Mouse (Mus musculus): ENCODE results near the gene Wwp2. TPM values are rescaled to one million over a fixed set of nuclear protein-coding genes. Genes with fewer than 3 reads are reported as not detected.
A peak's percentile ranks its signal among the peaks of the same experiment; 100 is the strongest.

The Wwp2 gene
- polyA plus RNA-seq, 1 experiment from 2014 or later, result 176 TPM

DNA sequence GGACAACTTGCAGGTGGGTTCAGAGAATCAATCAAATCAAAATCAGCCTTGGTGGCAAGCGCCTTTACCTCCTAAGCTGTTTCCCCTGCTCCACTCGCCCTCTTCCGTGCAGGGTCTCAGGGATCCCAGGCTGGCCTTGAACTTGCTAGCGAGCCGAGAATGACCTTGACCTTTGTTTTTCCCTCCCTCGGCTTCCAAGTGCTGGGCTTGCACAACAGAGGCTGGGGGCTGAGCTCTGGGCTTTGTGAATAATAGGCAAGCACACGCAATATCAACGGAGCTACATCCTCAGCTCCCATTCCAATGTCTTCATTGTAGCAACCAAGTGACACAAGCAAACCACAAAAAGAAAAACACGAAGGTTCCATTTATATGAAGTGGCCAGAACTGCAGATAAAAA, 126.0 kb downstream of the Wwp2 start:
- Histone ChIP-seq H3K27ac (replicated peaks; ENCODE audit: low read depth, low read length) (no peak overlapping the region), H3K4me2 (ENCODE audit: low read depth, severe bottlenecking) (no peak overlapping the region), H3K9me3 (ENCODE audit: control insufficient read depth, low read length) (no peaks in the 10 kb centered on the region; the same call in 1 of the 2 replicates), H3K27me3 (ENCODE audit: control insufficient read depth, insufficient read depth, low read length) (no peaks in the 10 kb centered on the region), H3K4me1 (ENCODE audit: control insufficient read depth, insufficient read depth, low read length) (peaks cover 3% of the 10 kb centered on the region; the same call in 1 of the 2 replicates), H3K4me3 (ENCODE audit: low read depth, low read length) (no peak overlapping the region), H3K9ac (ENCODE audit: low read length) (no peak overlapping the region), H3K36me3 (ENCODE audit: control insufficient read depth, insufficient read depth, low read length) (no peaks in the 10 kb centered on the region; the same call in 1 of the 2 replicates)
- ATAC-seq (ENCODE audit: insufficient number of reproducible peaks, low FRiP score, low TSS enrichment, low read depth) (no peak), DNase-seq (ENCODE audit: low spot score) (no peak)
- 74% methylated on average over 9 of the region's 9 CpGs for WGBS

GRCm38 (mm10) chr8:107571046-107571445, 134.9 kb downstream of the Wwp2 start:
- Histone ChIP-seq H3K4me3 (ENCODE audit: low read depth, low read length) (no peak overlapping the region), H3K4me2 (ENCODE audit: low read depth, severe bottlenecking) (no peak overlapping the region), H3K9me3 (ENCODE audit: control insufficient read depth, low read length) (no peaks in the 10 kb centered on the region), H3K9ac (ENCODE audit: low read length) (no peak overlapping the region), H3K27ac (replicated peaks; ENCODE audit: low read depth, low read length) (no peak overlapping the region), H3K4me1 (ENCODE audit: control insufficient read depth, insufficient read depth, low read length) (no peaks in the 10 kb centered on the region), H3K36me3 (ENCODE audit: control insufficient read depth, insufficient read depth, low read length) (no peaks in the 10 kb centered on the region), H3K27me3 (ENCODE audit: control insufficient read depth, insufficient read depth, low read length) (no peaks in the 10 kb centered on the region)
- DNase-seq (ENCODE audit: low spot score), result no peak
- 87% methylated on average over 2 of the region's 2 CpGs for WGBS
- no peak for ATAC-seq (ENCODE audit: insufficient number of reproducible peaks, low FRiP score, low TSS enrichment, low read depth)

- no peak overlapping the region for H3K4me2 ChIP-seq (ENCODE audit: low read depth, severe bottlenecking)
- 84% methylated on average over 7 of the region's 7 CpGs for WGBS
- H3K9me3 ChIP-seq (ENCODE audit: control insufficient read depth, low read length), result no peaks in the 10 kb centered on the region
- H3K9ac ChIP-seq (ENCODE audit: low read length), result no peak overlapping the region
- H3K36me3 ChIP-seq (ENCODE audit: control insufficient read depth, insufficient read depth, low read length), result no peaks in the 10 kb centered on the region
- H3K4me1 ChIP-seq (ENCODE audit: control insufficient read depth, insufficient read depth, low read length), result 0 out of 2 replicates have a peak, but pooled peaks cover 2% of the 10 kb centered on the region
- no peak for ATAC-seq (ENCODE audit: insufficient number of reproducible peaks, low FRiP score, low TSS enrichment, low read depth)
- no peak for DNase-seq (ENCODE audit: low spot score)
- H3K27ac ChIP-seq (replicated peaks; ENCODE audit: low read depth, low read length), result no peak overlapping the region
- no peak overlapping the region for H3K4me3 ChIP-seq (ENCODE audit: low read depth, low read length)
- H3K27me3 ChIP-seq (ENCODE audit: control insufficient read depth, insufficient read depth, low read length), result no peaks in the 10 kb centered on the region
Observed at GRCm38 (mm10) chr8:107571486-107572135, 135.4 kb downstream of the Wwp2 start.

GRCm38 (mm10) chr8:107572497-107572896, 136.3 kb downstream of the Wwp2 start:
- H3K36me3 ChIP-seq (ENCODE audit: control insufficient read depth, insufficient read depth, low read length), result no peaks in the 10 kb centered on the region
- H3K27me3 ChIP-seq (ENCODE audit: control insufficient read depth, insufficient read depth, low read length), result no peaks in the 10 kb centered on the region
- H3K4me1 ChIP-seq (ENCODE audit: control insufficient read depth, insufficient read depth, low read length), result 0 out of 2 replicates have a peak, but pooled peaks cover 2% of the 10 kb centered on the region
- 50% methylated on average over 4 of the region's 4 CpGs for WGBS
- H3K4me3 ChIP-seq (ENCODE audit: low read depth, low read length), result no peak overlapping the region
- H3K9me3 ChIP-seq (ENCODE audit: control insufficient read depth, low read length), result no peaks in the 10 kb centered on the region
- DNase-seq (ENCODE audit: low spot score) (peak; percentile 84), ATAC-seq (ENCODE audit: insufficient number of reproducible peaks, low FRiP score, low TSS enrichment, low read depth) (peak; percentile 8; the same call in 1 of the 2 replicates)
- H3K27ac ChIP-seq (replicated peaks; ENCODE audit: low read depth, low read length), result no peak overlapping the region
- no peak overlapping the region for H3K9ac ChIP-seq (ENCODE audit: low read length)
- H3K4me2 ChIP-seq (ENCODE audit: low read depth, severe bottlenecking), result no peak overlapping the region

DNA sequence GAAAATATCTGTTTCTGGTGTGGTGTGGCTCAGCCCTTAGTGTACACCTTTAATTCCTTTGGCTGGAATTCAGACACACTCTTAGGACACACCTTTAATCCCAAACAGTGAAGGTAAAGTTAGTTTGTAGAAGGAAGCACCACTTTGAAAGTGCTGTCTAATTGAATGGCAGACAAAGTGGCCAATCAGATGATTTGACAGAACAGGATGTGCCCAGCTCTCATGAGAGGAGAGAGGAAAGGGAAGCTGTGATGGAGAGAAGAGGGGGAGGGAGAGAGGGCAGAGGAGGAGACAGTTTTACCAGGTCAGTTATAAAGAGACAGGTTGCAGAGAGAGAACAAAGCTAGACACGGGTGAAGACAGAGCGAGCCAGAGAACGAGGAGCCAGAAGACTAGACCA, 138.6 kb downstream of the Wwp2 start:
- no peaks in the 10 kb centered on the region for H3K27me3 ChIP-seq (ENCODE audit: control insufficient read depth, insufficient read depth, low read length)
- peaks cover under 1% of the 10 kb centered on the region; the same call in 1 of the 2 replicates for H3K36me3 ChIP-seq (ENCODE audit: control insufficient read depth, insufficient read depth, low read length)
- 0 out of 2 replicates have a peak, but pooled peaks cover 2% of the 10 kb centered on the region for H3K4me1 ChIP-seq (ENCODE audit: control insufficient read depth, insufficient read depth, low read length)
- H3K27ac ChIP-seq (replicated peaks; ENCODE audit: low read depth, low read length), result no peak overlapping the region
- H3K9me3 ChIP-seq (ENCODE audit: control insufficient read depth, low read length), result no peaks in the 10 kb centered on the region
- H3K4me2 ChIP-seq (ENCODE audit: low read depth, severe bottlenecking), result no peak overlapping the region
- WGBS, result 87% methylated on average over 3 of the region's 3 CpGs
- H3K9ac ChIP-seq (ENCODE audit: low read length), result no peak overlapping the region
- DNase-seq (ENCODE audit: low spot score) (no peak), ATAC-seq (ENCODE audit: insufficient number of reproducible peaks, low FRiP score, low TSS enrichment, low read depth) (no peak)
- H3K4me3 ChIP-seq (ENCODE audit: low read depth, low read length), result no peak overlapping the region

DNA sequence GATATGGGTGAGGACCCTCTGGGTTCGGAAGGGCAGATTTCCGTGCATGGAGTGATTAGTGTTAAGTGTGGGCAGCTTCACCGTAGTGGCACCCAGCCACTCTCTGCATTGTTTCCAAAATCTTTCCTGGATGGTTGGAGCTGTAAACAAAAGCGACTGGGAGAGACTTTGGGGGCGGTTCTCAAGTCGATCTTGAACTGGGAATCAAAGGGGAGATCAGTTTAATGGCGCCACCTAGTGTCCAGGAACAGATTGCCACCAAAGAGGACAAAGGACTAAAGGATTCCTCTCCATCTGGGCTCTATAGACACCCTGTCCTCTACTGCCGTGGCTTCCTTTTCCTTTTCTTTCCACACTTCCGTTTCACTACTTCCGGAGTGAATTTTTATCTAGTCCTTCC, 140.5 kb downstream of the Wwp2 start:
- peak; percentile 94 for DNase-seq (ENCODE audit: low spot score)
- Histone ChIP-seq H3K27me3 (ENCODE audit: control insufficient read depth, insufficient read depth, low read length) (no peaks in the 10 kb centered on the region), H3K36me3 (ENCODE audit: control insufficient read depth, insufficient read depth, low read length) (peaks cover 8% of the 10 kb centered on the region), H3K4me3 (ENCODE audit: low read depth, low read length) (no peak overlapping the region), H3K9ac (ENCODE audit: low read length) (no peak overlapping the region), H3K4me2 (ENCODE audit: low read depth, severe bottlenecking) (no peak overlapping the region), H3K9me3 (ENCODE audit: control insufficient read depth, low read length) (no peaks in the 10 kb centered on the region), H3K27ac (replicated peaks; ENCODE audit: low read depth, low read length) (no peak overlapping the region), H3K4me1 (ENCODE audit: control insufficient read depth, insufficient read depth, low read length) (0 out of 2 replicates have a peak, but pooled peaks cover 2% of the 10 kb centered on the region)
- peak; percentile 65; the same call in 1 of the 2 replicates for ATAC-seq (ENCODE audit: insufficient number of reproducible peaks, low FRiP score, low TSS enrichment, low read depth)
- WGBS, result 13% methylated on average over 10 of the region's 10 CpGs

GRCm38 (mm10) chr8:107577640-107578039, 141.5 kb downstream of the Wwp2 start:
- Histone ChIP-seq H3K27me3 (ENCODE audit: control insufficient read depth, insufficient read depth, low read length) (no peaks in the 10 kb centered on the region), H3K4me3 (ENCODE audit: low read depth, low read length) (no peak overlapping the region), H3K36me3 (ENCODE audit: control insufficient read depth, insufficient read depth, low read length) (peaks cover 11% of the 10 kb centered on the region), H3K4me2 (ENCODE audit: low read depth, severe bottlenecking) (no peak overlapping the region), H3K27ac (replicated peaks; ENCODE audit: low read depth, low read length) (no peak overlapping the region), H3K4me1 (ENCODE audit: control insufficient read depth, insufficient read depth, low read length) (0 out of 2 replicates have a peak, but pooled peaks cover 2% of the 10 kb centered on the region), H3K9ac (ENCODE audit: low read length) (no peak overlapping the region), H3K9me3 (ENCODE audit: control insufficient read depth, low read length) (no peaks in the 10 kb centered on the region)
- ATAC-seq (ENCODE audit: insufficient number of reproducible peaks, low FRiP score, low TSS enrichment, low read depth), result no peak
- 90% methylated on average over 4 of the region's 4 CpGs for WGBS
- DNase-seq (ENCODE audit: low spot score), result no peak

DNA sequence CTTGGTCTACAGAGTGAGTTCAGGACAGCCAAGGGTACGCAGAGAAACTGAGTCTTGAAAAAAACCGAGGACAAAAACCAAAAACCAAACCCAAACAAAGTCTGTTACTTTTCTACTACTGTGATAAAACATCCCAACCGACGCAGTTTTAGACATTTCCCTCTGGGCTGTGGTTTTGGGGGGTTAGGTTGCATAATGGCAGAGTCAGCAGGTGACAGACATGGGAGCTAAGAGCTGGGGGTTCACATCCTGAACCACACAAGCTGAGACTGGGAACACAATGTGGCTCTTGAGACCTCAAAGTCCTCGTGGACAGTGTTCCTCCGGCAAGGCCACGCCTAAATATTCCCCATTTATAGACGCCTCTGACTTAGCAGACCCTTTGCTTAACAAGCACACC, 142.0 kb downstream of the Wwp2 start:
- 90% methylated on average over 8 of the region's 8 CpGs for WGBS
- peaks cover 15% of the 10 kb centered on the region for H3K36me3 ChIP-seq (ENCODE audit: control insufficient read depth, insufficient read depth, low read length)
- ATAC-seq (ENCODE audit: insufficient number of reproducible peaks, low FRiP score, low TSS enrichment, low read depth) (no peak), DNase-seq (ENCODE audit: low spot score) (no peak)
- no peak overlapping the region for H3K27ac ChIP-seq (replicated peaks; ENCODE audit: low read depth, low read length)
- H3K27me3 ChIP-seq (ENCODE audit: control insufficient read depth, insufficient read depth, low read length), result no peaks in the 10 kb centered on the region
- no peak overlapping the region for H3K9ac ChIP-seq (ENCODE audit: low read length)
- H3K9me3 ChIP-seq (ENCODE audit: control insufficient read depth, low read length), result no peaks in the 10 kb centered on the region
- H3K4me2 ChIP-seq (ENCODE audit: low read depth, severe bottlenecking), result no peak overlapping the region
- H3K4me3 ChIP-seq (ENCODE audit: low read depth, low read length), result no peak overlapping the region
- 0 out of 2 replicates have a peak, but pooled peaks cover 2% of the 10 kb centered on the region for H3K4me1 ChIP-seq (ENCODE audit: control insufficient read depth, insufficient read depth, low read length)

Data from limb, embryonic 11.5 days (tissue).